Mouse (Mus musculus) c-Kit-positive CD71-negative TER-119-negative erythroid progenitor cells, embryonic 14.5 days (primary cell): ENCODE measurements around the gene Bach2.

Experiments used
- DNase-seq: peaks from one replicate; pipeline ENCODE4 v3.0.0-alpha.2; 2013; ENCODE audit warnings: low read depth

The Bach2 gene

GRCm38 (mm10) chr4:32225191-32225590, 13.4 kb upstream of the Bach2 start:
- DNase-seq = no peak

GRCm38 (mm10) chr4:32227970-32228557, 10.5 kb upstream of the Bach2 start:
- DNase-seq = no peak

DNA sequence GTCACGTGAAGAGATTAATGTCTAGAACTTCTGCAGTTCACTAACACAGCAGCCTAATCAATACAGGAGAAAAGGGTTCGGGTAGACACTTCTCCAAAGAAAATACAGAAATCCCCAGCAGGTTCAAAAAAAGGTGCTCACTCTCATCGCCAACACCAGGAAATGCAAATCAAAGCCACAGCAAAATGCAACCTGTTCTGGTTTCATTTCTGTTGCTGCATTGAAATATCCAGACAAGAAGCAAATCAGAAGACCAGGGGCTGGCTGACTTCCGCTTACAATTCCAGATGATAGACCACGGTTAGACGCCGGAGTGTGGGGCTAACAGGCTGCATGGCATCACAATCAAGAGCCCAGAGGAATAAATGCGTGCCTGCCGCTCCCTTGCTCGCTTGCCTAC, 9.3 kb upstream of the Bach2 start:
- no peak for DNase-seq

DNA sequence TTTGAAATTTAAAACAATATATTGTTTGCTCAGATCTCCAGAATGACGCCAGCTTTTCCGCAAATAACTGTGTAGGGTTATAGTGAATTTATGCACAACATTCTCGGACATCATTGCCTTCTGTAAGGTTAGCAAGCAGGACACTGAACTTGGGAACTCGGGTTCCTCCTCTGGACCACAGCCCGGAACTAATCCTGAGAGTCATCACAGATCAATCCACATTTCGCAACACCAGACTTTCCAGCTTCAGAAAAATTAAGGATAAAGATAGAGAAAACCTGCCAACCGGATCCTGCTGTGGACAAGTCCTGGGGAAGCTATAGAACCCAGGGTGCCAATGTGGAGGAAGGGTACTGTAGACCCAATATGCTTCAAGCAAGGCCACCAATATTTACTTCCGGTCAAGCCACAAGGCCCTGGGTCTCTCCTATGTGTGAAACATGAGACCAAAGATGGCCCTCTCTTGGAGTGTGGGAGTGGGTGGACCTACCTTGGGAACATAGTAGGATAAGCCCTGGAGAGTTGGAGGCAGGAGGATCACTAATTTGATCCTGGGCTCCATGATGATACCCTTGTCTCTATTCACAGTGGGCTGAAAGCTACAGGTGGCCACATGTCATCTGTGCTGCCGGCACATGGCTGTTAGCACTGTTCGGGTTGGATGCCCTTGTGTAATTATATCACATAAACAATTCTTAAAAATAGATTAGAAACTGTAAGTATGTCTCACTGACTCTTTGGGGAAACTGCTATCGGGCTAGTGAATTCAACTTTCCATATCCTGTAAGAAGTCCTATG, 7.1 kb upstream of the Bach2 start:
- DNase-seq = no peak

- no peak for DNase-seq
Observed at GRCm38 (mm10) chr4:32235920-32236705, 2.5 kb upstream of the Bach2 start.

DNA sequence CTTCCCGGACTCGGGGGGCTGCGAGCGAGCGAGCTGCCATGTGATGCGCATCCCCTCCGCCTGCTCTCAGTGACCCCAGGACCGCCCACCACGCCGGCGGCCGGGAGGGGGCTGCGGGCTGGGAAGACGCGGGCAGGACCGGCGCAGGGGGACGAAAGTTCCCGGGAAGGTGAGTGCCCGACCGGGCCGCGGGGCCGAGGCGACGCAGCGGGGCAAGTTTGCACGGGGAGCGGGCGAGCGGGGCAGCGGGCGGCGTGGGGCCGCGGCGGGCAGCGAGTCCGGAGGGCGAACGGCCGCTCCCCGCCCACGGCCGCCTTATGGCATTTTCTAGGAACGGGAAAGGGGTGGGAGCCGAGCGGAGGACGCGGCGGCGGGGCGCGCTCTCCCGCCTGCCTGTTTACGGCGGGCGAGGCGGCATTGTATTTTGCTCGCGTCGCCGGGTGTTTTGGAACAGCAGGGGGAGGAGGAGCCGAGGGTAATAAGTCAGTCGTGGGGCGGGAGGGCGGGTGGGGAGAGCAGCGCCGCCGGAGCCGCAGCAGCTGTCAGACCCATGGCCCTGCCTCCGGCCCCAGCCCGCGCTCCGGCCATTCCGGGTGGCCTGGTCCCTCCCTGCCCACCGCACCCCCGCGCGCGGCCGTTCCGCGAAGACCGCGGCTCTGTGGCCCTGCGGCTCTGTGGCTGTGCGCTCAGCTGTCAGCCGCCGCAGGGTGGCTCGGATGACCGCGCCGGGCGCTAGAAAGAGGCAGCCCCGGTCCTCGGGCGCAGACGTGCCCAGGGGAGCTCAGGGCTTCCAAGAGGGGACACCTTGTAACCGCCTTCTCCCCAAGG, 531 bp downstream of the Bach2 start:
- no peak for DNase-seq

DNA sequence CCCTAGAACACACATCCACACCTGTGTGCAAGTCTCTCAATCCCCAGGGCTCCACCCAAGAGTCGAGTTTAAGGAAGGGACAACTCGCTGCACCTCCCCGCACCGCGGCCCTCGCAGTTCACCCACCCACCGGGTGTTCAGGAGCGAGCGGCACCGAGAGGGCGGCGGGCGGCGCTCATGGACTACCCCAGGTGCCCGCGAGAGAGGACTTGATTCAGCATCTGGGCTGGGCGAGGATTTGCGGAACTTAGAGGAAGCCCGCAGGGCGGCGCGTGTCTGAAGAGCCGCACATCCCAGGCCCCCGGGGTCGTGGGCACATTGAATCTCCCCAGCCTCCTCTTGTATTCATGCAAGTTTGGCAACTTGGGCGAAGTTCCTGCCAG, 1.1 kb downstream of the Bach2 start:
- DNase-seq = peak; percentile 53

DNA sequence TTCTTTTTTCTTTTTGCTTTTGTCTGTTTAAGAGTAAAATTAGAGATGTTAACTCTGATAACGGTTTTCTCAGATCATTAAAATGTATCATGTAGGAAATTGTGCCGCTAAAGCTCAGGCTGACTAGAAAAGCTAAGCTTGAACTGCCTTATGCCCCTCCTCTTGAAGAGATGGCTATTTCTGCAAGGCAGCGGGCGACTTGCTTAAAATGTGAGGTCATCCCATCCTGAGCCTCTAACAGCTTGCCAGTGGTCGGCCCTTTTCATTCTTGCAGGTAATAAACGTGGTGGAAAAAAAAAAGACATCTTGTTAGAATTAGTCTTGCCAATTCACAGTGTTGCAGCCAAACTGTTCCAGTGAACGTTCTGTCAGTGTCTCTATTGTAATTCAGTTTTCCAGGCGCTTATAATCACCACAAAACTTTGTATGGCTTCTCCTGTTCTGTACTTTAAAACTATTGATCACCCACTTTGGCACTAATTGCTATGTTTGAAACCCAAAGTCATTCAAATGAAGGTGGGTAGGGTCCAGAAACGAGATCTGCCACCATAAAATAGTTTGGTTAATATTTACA, 1.9 kb downstream of the Bach2 start:
- no peak for DNase-seq

DNA sequence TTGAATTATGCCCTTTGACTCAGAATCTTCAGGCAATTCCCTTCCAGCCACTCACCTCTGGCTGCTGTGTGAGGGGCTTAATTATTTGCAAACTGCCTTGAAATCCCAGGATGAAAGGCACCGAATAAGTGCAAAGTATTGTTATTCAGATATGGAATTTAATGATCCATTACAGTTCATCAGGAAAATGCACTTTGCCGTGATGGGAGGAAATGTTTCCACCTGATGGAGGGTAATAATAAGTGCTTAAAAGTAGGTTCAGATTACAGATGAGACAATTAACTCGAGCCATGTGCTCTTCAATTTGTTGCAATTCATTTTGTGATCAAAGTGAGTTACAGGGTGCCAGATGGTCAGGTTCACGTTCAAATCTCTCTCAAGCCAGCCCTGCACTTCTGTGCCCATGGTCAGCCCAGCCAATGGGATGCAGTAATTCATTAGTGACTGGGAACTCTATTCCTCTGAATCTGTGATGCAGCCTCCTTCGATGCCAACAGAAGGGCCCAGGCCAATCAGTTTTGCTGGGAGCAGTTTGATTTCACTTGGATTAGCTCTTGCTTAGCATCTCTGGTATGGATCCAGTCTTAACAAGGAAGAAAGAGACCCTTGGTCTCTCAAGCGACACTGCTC, 2.9 kb downstream of the Bach2 start:
- DNase-seq = no peak

- no peak for DNase-seq
Observed at GRCm38 (mm10) chr4:32242122-32242615, 3.6 kb downstream of the Bach2 start.

DNA sequence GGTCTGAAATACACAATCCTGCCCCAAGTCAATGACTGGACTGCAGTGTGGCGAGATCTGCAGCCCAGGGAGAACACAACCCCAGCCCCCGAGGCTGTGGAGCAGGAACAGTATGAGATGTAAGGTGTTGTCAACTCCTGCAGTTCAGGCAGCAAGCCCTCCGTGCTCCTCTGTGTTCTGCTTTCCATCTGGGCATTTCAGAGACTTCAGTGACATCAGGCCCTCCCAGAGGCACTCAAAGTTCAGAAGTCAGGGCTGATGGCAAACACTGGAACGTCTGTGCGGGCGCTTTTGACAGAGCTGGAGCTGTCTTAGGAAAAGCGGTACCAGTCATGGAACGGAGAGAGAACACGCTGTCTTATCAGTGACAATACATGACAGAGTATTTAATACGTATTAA, 4.9 kb downstream of the Bach2 start:
- DNase-seq = no peak

- DNase-seq = no peak
Observed at GRCm38 (mm10) chr4:32244092-32244745, 5.6 kb downstream of the Bach2 start.

GRCm38 (mm10) chr4:32245586-32245985, 7.0 kb downstream of the Bach2 start:
- no peak for DNase-seq

DNA sequence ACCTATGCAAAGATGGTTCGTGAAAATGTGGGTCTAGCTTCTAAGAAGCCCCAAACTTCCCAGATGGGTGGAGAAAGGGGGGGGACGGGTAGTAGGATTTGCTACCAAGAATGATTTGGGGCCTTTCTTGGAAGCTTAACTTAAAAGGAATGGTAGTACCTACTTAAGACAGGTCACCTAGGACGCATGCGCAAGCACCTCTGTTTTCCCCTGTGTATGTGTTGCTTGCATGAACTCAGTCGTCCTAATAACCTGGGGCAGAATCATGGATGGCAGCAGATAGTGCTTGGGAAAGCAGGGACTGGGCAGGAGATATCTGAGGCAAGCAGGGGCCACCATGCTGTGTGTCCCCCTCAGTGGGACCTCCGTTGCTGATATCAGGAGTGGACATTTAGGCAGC, 7.4 kb downstream of the Bach2 start:
- DNase-seq = no peak

DNA sequence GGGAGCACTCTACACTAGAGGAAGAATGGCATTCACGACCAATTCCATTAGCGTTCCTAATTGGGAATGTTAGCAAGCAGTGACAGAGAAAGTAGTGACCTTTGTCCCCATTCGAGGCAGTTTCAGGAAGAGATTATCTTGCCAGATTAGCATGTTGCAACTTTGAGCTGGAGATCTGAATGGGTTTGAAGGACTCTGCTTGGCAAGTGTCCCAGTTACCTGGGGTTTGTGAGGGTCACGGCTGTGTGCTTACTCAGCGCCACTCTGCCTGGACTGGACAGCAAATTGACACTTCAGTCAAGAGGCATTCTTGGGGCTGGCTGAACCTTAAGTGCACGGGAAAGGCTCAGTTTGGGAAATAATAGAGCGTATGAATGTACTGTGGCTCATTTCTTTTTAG, 8.2 kb downstream of the Bach2 start:
- DNase-seq = no peak

- no peak for DNase-seq
Observed at GRCm38 (mm10) chr4:32247463-32248113, 9.0 kb downstream of the Bach2 start.

- DNase-seq = peak; percentile 83
Observed at GRCm38 (mm10) chr4:32248236-32248635, 9.6 kb downstream of the Bach2 start.

- peak; percentile 40 for DNase-seq
Observed at GRCm38 (mm10) chr4:32248990-32249393, 10.4 kb downstream of the Bach2 start.

GRCm38 (mm10) chr4:32249748-32250332, 11.2 kb downstream of the Bach2 start:
- peak; percentile 41 for DNase-seq
